Mouse (Mus musculus) gastrocnemius, postnatal 25 days (tissue): ENCODE data around the gene Cdh7. TPM values are rescaled to one million over a fixed set of nuclear protein-coding genes. Genes with fewer than 3 reads are reported as not detected.
"Not testable (repeated sequence)": the region's sequence is repeated elsewhere in the genome, so short reads cannot be mapped to it uniquely, and the experiment has no call there.

Experiments
- DNase-seq: peaks from one replicate; pipeline ENCODE4 v3.0.0; 2022
- long read RNA-seq, 2 experiments: library from polyadenylated mRNA; stranded (forward); transcript quantifications; one replicate each; pipeline ENCODE4 v2.0.0; 2021
- total RNA-seq, 2 experiments: library from RNA; stranded (reverse); gene quantifications; 1 replicate in 1 of 2; 2 replicates in 1 of 2; pipeline ENCODE4 v1.2.3; 2021

Cdh7 gene
- total RNA-seq = not detected
- long read RNA-seq, experiment 1, partial matches to known transcripts = 0 of 2 reads
- long read RNA-seq, experiment 1, other reads (novel, unspliced or antisense) = 2 of 2 reads
- long read RNA-seq, experiment 2 = 0 reads

GRCm38 (mm10) chr1:109982064-109982808 is at the start of gene Cdh7:
Gene Cdh7, plus strand, starts transcription at chr1:109982431.
- no peak for DNase-seq

- DNase-seq = no peak
Observed at GRCm38 (mm10) chr1:109932674-109933073, 49.6 kb upstream of the Cdh7 start.

GRCm38 (mm10) chr1:109948571-109948970 is 33.7 kb upstream of the Cdh7 start:
- no peak for DNase-seq

GRCm38 (mm10) chr1:109971721-109972425 is 10.4 kb upstream of the Cdh7 start:
- DNase-seq = no peak

DNA sequence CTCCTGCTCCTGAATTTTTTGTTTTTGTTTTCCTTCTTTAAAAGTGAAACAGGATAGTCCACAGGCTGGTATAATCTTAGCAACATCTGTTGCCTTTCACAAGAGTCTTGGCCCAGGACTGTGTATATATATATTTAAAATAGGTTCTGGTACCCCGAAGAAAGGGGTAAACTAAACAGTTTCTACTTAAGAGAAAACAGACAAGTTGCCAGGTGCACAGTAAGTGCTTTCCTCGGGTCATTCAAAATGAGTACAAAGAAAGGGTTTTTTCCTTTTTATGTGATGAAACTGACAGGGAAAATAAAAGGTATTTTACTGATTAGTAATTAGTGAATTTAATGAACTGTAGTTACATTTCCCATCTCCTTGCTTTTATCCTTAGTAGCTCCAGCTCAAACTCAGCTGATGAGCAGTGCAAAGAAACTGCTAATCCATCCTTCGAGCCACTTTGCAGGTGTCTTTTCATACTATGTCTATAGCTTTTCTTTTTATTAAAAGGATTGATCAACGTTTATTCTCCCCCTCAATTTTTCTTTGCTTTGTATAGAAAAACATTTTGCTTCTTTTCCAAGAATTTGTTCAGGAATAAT is 9.7 kb upstream of the Cdh7 start:
- no peak for DNase-seq

DNA sequence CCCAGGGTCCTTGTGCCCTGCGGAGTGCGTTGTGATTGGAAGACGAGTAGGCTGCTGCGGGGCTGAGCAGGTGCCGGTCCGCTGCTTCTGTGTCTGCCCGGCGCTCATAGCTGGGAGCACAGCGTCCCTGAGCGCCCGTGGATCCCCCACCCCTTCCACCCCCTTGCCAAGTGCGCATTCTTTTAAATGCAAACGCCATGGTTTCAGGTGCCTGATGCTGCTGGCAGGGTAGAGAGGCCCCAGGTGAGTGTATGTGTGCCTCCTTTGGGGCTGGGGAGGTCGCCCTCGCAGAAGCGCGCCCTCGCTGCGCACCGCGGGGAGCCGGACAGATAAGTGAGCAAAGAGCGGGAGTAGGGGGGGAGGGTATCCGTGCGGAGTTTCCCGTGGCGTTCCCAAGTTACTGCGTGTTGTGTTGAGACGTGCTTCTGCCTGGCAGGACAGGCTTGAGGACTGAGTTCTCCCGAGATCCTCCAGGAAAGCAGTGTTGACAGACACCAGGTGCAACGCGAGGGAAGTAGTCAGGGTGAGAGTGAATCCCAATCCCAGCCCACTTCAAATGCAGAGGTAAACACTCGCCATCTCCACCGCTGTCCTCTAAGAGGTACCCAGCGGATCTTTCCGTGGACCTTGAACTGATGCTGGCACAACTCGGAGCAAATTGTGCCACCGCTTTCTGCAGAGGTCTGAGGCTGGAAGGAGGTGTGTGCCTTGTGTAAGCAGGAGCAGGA is 742 bp downstream of the Cdh7 start:
- DNase-seq = no peak

DNA sequence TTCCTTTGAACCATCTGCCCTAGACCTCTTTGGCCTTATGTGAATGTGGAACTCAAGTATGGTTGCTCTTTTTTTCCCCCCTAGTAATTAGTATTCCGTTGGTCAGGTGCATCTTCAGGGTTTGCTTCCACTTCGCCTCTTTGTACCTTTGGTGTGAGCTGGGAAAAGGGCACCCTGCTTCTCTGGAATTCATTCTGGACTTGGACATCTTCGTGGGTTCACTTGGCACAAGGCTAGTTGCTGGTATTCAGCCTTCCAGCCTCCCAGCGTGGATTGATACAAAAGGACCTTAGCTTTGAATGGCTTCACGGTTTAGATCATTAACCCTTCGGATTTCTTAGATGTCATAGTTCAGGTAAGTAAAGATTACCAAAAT is 1.3 kb downstream of the Cdh7 start:
- no peak for DNase-seq

DNA sequence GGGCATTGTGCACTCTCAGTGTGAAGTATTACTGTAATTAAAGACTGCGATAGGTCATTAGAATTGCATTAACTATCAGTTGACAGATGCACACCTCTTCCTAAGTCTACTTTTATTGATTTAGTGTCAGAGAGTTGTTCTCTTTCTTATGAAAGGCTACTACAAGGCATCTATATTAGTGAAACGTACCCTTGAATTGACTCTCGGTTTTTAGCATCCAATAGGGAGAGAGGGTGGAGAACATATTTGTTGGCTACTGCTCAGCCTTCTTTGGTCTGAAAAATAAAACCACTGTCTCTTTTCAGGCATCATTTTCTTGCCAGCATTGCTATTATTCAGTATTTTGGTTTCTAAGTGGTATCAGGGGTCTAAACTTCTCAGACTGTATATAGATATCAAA is 2.5 kb downstream of the Cdh7 start:
- no peak for DNase-seq

GRCm38 (mm10) chr1:109985468-109985867 is 3.2 kb downstream of the Cdh7 start:
- DNase-seq = no peak

DNA sequence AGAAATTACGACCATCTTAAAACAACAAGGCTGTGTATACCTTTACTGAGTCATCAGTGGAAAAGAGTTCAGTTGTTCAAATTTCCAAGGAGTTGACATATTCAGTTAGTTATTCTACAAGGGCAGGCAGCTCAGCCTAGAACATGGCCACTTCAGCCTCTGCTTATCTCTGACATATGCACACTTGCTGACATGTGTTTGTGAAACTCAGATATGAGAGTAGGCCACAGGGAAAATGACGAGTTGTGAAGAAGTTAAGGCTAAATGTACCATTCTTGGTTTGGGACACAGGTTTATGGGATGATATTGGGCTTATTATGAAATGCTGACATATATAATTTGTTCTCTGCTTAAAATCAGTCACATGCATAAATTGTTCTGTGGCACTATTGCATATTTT is 7.3 kb downstream of the Cdh7 start:
- no peak for DNase-seq

GRCm38 (mm10) chr1:109993906-109994305 is 11.7 kb downstream of the Cdh7 start:
- DNase-seq = no peak

GRCm38 (mm10) chr1:110004451-110004850 is 22.2 kb downstream of the Cdh7 start:
- no peak for DNase-seq

- DNase-seq = no peak
Observed at GRCm38 (mm10) chr1:110005038-110005437, 22.8 kb downstream of the Cdh7 start.

DNA sequence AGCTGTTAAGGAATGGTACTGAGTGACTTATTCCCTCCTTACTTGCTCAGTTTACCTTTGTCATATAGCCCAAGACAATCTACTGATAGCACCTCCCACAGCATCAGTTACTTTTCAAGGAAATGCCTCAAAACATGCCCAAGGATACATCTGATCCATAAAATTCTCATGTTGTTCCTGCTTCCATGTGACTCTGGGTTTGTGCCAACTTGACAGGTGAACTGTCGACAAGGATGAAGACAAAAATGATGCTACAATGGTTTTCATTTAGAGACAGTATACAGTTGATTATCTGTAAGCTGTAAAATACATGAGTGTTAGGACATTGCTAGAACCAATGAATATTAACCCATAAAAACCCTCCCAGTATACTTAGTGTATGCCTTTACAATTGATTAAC is 29.9 kb downstream of the Cdh7 start:
- DNase-seq = no peak

GRCm38 (mm10) chr1:110056317-110056716 is 74.1 kb downstream of the Cdh7 start:
- DNase-seq = no peak

DNA sequence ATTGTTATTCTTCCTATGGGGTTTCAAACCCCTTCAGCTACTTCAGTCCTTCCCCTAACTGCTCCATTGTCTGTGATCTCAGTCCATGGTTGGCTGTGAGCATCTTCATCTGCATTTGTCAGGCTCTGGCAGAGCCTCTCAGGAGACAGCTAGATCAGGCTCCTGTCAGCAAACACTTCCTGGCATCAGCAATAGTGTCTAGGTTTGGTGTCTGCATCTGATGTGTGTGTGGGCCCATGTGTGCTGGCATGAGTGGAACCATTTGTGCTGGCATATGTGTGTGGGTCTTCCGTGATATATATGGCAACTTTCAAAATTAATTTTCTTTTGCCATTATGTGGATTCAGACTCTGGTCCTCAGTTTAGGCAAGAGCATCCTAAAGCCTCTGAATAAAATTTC is 85.2 kb downstream of the Cdh7 start:
- no peak for DNase-seq

DNA sequence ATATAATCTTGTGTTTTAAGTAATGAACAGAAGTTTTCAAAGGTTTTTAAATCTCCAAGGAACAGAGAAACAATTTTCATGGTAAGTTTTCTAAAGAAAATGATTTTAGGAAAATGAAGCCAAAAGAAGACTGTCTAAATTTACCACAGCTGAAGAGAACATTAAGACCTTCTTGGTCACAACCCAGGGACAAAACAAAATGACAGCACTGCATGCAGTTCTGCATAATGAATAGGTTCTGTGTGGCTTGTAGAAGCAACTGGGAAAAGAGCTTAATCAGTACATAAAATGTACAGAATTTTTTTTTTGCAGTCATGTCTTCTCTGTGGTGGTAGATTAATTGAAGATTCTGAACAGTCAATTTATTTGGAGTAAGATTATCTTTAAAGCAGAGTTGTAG is 96.2 kb downstream of the Cdh7 start:
- DNase-seq = no peak

GRCm38 (mm10) chr1:110118071-110118470 is 135.8 kb downstream of the Cdh7 start:
- DNase-seq = no peak

- DNase-seq = no peak
Observed at GRCm38 (mm10) chr1:110118862-110119261, 136.6 kb downstream of the Cdh7 start.

DNA sequence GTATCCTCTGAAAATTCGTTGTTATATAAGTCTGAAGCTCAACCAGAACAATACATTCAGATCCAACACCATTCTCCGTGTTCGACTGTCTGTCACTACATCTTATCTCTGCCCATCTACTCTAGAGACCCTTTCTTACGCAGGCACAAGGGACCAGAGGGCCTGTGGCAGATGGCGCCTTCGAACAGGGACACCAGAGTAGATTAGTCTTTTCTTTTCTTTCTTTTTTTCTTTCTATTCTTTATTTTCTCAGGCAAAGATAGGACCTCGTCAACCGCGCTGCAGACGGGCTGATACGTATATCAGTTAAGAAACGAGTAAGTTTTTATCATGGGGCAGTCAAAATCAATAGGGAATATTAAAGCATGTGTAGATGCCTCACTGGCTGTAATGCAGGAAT is 189.2 kb downstream of the Cdh7 start:
- DNase-seq = not testable (repeated sequence)
